Mouse (Mus musculus) liver, embryonic 15.5 days (tissue): ENCODE results near the gene 4632433K11Rik. TPM values are rescaled to one million over a fixed set of nuclear protein-coding genes. Genes with fewer than 3 reads are reported as not detected.

Experiments used
- ATAC-seq: fragments of 200-750 bp; cut with Nextera tagmentation; 2 replicates; pipeline ENCODE4 v1.8.0; 2017; ENCODE audit warnings: moderate number of reproducible peaks, mild to moderate bottlenecking, moderate library complexity; ENCODE audit not compliant: insufficient read depth
- H3K27ac ChIP-seq: fragments of 300-500 bp; sonication (generic); replicated peaks from 2 replicates; pipeline ENCODE4 v1.5.1; 2015; ENCODE audit warnings: mild to moderate bottlenecking, inconsistent platforms
- H3K27me3 ChIP-seq: fragments of 300-500 bp; sonication (generic); 2 replicates; pipeline ENCODE4 v1.6.1; 2015; ENCODE audit warnings: mild to moderate bottlenecking, inconsistent platforms
- H3K36me3 ChIP-seq: fragments of 300-500 bp; sonication (generic); replicated peaks from 2 replicates; pipeline ENCODE4 v1.6.1; 2015; ENCODE audit warnings: moderate library complexity, mild to moderate bottlenecking, inconsistent platforms
- H3K4me1 ChIP-seq: fragments of 300-500 bp; sonication (generic); replicated peaks from 2 replicates; pipeline ENCODE4 v1.6.1; 2015; ENCODE audit warnings: inconsistent platforms
- H3K4me2 ChIP-seq: fragments of 300-500 bp; sonication (generic); 2 replicates; pipeline ENCODE4 v1.6.1; 2015; ENCODE audit warnings: moderate library complexity, mild to moderate bottlenecking, inconsistent platforms
- H3K4me3 ChIP-seq: fragments of 300-500 bp; sonication (generic); replicated peaks from 2 replicates; pipeline ENCODE4 v1.5.1; 2015; ENCODE audit warnings: mild to moderate bottlenecking, inconsistent platforms
- H3K9ac ChIP-seq: fragments of 300-500 bp; sonication (generic); 2 replicates; pipeline ENCODE4 v1.6.1; 2015; ENCODE audit warnings: moderate library complexity, mild to moderate bottlenecking, inconsistent platforms
- H3K9me3 ChIP-seq: fragments of 300-500 bp; sonication (generic); replicated peaks from 2 replicates; pipeline ENCODE4 v1.6.1; 2016; ENCODE audit warnings: inconsistent platforms
- WGBS: fragments of 180-500 bp; shearing (Covaris S2); methylation state at CpG from one replicate; pipeline ENCODE4 v1.1.7; 2015; ENCODE audit warnings: mixed read lengths; ENCODE audit not compliant: insufficient replicate concordance; 5-methylcytosine and 5-hydroxymethylcytosine counted together
- polyA plus RNA-seq: library from polyadenylated mRNA; unstranded; fragments of >200 nt; fragmentation: Nextera tagmentation; extraction: Ambion mirVana; gene quantifications from 2 replicates; pipeline ENCODE4 v1.2.1, GENCODE M21; 2015

The 4632433K11Rik gene
- polyA plus RNA-seq, 1 experiment from 2014 or later: not detected

GRCm38 (mm10) chr7:5021197-5021596, 12.7 kb upstream of the 4632433K11Rik start:
- peaks cover 46% of the 10 kb centered on the region for H3K36me3 ChIP-seq
- peak overlapping the region; percentile 94 for H3K27ac ChIP-seq
- no peak for ATAC-seq
- H3K9ac ChIP-seq: peak overlapping the region; percentile 94
- peak overlapping the region; percentile 81 for H3K4me3 ChIP-seq
- WGBS: 43% methylated on average over 5 of the region's 5 CpGs
- no peaks in the 10 kb centered on the region for H3K27me3 ChIP-seq
- H3K4me2 ChIP-seq: peak overlapping the region; percentile 78
- no peaks in the 10 kb centered on the region for H3K9me3 ChIP-seq
- peaks cover 38% of the 10 kb centered on the region for H3K4me1 ChIP-seq

- peaks cover 79% of the 10 kb centered on the region for H3K36me3 ChIP-seq
- no peaks in the 10 kb centered on the region for H3K4me1 ChIP-seq
- no peak overlapping the region for H3K9ac ChIP-seq
- no peaks in the 10 kb centered on the region for H3K27me3 ChIP-seq
- no peak overlapping the region for H3K4me2 ChIP-seq
- peaks cover 28% of the 10 kb centered on the region for H3K9me3 ChIP-seq
- no peak overlapping the region for H3K27ac ChIP-seq
- 88% methylated on average over 22 of the region's 22 CpGs for WGBS
- H3K4me3 ChIP-seq: no peak overlapping the region
- ATAC-seq: no peak
Observed at GRCm38 (mm10) chr7:5029543-5029942, 4.4 kb upstream of the 4632433K11Rik start.

- H3K4me2 ChIP-seq: no peak overlapping the region
- H3K9me3 ChIP-seq: peaks cover 28% of the 10 kb centered on the region
- no peaks in the 10 kb centered on the region for H3K27me3 ChIP-seq
- no peak for ATAC-seq
- WGBS: 90% methylated on average over 21 of the region's 21 CpGs
- no peak overlapping the region for H3K27ac ChIP-seq
- peaks cover 80% of the 10 kb centered on the region for H3K36me3 ChIP-seq
- H3K4me1 ChIP-seq: no peaks in the 10 kb centered on the region
- no peak overlapping the region for H3K4me3 ChIP-seq
- no peak overlapping the region for H3K9ac ChIP-seq
Observed at GRCm38 (mm10) chr7:5029946-5030345, 4.0 kb upstream of the 4632433K11Rik start.

DNA sequence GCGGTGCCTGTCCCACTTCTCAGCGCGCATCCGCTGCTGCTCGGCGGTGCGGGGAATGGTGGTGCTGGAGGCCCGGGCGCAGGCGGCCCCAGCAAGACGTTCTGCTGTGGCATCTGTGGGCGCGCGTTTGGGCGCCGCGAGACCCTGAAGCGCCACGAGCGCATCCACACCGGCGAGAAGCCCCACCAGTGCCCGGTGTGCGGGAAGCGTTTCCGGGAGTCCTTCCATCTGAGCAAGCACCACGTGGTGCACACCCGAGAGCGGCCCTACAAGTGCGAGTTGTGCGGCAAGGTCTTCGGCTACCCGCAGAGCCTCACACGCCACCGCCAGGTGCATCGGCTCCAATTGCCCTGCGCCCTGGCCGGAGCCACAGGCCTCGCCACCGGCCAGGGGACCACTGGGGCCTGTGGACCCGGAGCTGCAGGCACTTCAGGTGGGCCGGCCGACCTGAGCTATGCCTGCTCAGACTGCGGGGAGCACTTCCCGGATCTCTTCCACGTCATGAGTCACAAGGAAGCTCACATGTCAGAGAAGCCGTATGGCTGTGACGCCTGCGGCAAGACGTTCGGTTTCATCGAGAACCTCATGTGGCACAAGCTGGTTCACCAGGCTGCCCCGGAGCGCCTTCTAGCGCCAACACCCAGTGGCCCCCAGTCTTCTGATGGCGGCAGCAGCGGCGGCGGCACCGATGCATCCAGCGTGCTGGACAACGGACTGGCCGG, 3.2 kb upstream of the 4632433K11Rik start:
- Histone ChIP-seq H3K4me2 (no peak overlapping the region), H3K4me3 (no peak overlapping the region), H3K36me3 (peaks cover 81% of the 10 kb centered on the region), H3K4me1 (no peaks in the 10 kb centered on the region), H3K9ac (no peak overlapping the region), H3K9me3 (peaks cover 28% of the 10 kb centered on the region), H3K27ac (no peak overlapping the region), H3K27me3 (no peaks in the 10 kb centered on the region)
- no peak for ATAC-seq
- WGBS: 90% methylated on average over 63 of the region's 63 CpGs

- ATAC-seq: no peak
- no peaks in the 10 kb centered on the region for H3K27me3 ChIP-seq
- H3K4me3 ChIP-seq: no peak overlapping the region
- no peak overlapping the region for H3K9ac ChIP-seq
- peaks cover 28% of the 10 kb centered on the region for H3K9me3 ChIP-seq
- WGBS: 90% methylated on average over 46 of the region's 46 CpGs
- no peak overlapping the region for H3K4me2 ChIP-seq
- no peaks in the 10 kb centered on the region for H3K4me1 ChIP-seq
- H3K27ac ChIP-seq: no peak overlapping the region
- peaks cover 76% of the 10 kb centered on the region for H3K36me3 ChIP-seq
Observed at GRCm38 (mm10) chr7:5031496-5031895, 2.4 kb upstream of the 4632433K11Rik start.

GRCm38 (mm10) chr7:5035628-5036027, 1.7 kb downstream of the 4632433K11Rik start:
- Histone ChIP-seq H3K9ac (no peak overlapping the region), H3K9me3 (peaks cover 9% of the 10 kb centered on the region), H3K27ac (no peak overlapping the region), H3K36me3 (peaks cover 42% of the 10 kb centered on the region), H3K4me3 (no peak overlapping the region), H3K4me2 (no peak overlapping the region), H3K4me1 (peaks cover 23% of the 10 kb centered on the region), H3K27me3 (no peaks in the 10 kb centered on the region)
- 89% methylated on average over 17 of the region's 17 CpGs for WGBS
- no peak for ATAC-seq

DNA sequence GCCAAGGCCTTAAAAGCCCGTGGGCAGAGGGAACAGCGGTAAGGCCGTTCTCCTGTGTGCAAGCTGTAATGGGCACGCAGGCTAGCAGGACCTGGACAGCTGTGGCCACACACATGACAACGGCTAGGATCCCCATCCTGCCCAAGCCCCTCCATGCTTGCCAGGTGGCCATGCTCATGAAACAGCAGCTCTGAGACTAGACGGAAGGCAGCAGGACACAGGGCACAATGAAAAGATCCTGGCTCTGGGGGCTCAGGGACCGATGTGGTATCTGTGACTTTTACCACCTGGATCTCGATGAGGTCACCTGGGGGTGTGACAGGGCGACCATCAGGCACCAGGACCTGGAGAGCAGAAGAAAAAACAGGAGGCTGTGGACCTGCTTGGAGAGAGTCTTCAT, 2.2 kb downstream of the 4632433K11Rik start:
- no peak overlapping the region for H3K4me2 ChIP-seq
- peaks cover 37% of the 10 kb centered on the region for H3K36me3 ChIP-seq
- 80% methylated on average over 9 of the region's 9 CpGs for WGBS
- H3K4me1 ChIP-seq: peaks cover 23% of the 10 kb centered on the region
- ATAC-seq: no peak
- no peaks in the 10 kb centered on the region for H3K27me3 ChIP-seq
- H3K27ac ChIP-seq: no peak overlapping the region
- peaks cover 4% of the 10 kb centered on the region for H3K9me3 ChIP-seq
- no peak overlapping the region for H3K4me3 ChIP-seq
- H3K9ac ChIP-seq: no peak overlapping the region

GRCm38 (mm10) chr7:5037026-5037425, 3.1 kb downstream of the 4632433K11Rik start:
- no peaks in the 10 kb centered on the region for H3K9me3 ChIP-seq
- no peak overlapping the region for H3K4me2 ChIP-seq

GRCm38 (mm10) chr7:5037467-5037866, 3.5 kb downstream of the 4632433K11Rik start:
- peak overlapping the region; percentile 96 for H3K27ac ChIP-seq
- H3K4me3 ChIP-seq: peak overlapping the region; percentile 91
- WGBS: 71% methylated on average over 8 of the region's 8 CpGs
- H3K27me3 ChIP-seq: no peaks in the 10 kb centered on the region
- H3K4me2 ChIP-seq: peak overlapping the region; percentile 81
- H3K9ac ChIP-seq: peak overlapping the region; percentile 85; the same call in 1 of the 2 replicates
- no peaks in the 10 kb centered on the region for H3K9me3 ChIP-seq
- H3K36me3 ChIP-seq: peaks cover 24% of the 10 kb centered on the region
- no peak for ATAC-seq
- peaks cover 23% of the 10 kb centered on the region for H3K4me1 ChIP-seq

More at GRCm38 (mm10) chr7:5037026-5037425, 3.1 kb downstream of the 4632433K11Rik start:
- Histone ChIP-seq H3K36me3 (peaks cover 28% of the 10 kb centered on the region), H3K4me1 (peaks cover 23% of the 10 kb centered on the region), H3K27me3 (no peaks in the 10 kb centered on the region), H3K9ac (no peak overlapping the region), H3K27ac (no peak overlapping the region), H3K4me3 (no peak overlapping the region)
- no peak for ATAC-seq
- whole genome bisulfite sequencing: 90% methylated on average over 7 of the region's 7 CpGs

- Histone ChIP-seq H3K27ac (peak within 1 kb of the TSS; percentile 96), H3K9me3 (no peaks in the 10 kb centered on the region), H3K27me3 (no peaks in the 10 kb centered on the region), H3K9ac (peak within 1 kb of the TSS; percentile 85), H3K4me2 (peak within 1 kb of the TSS; percentile 81), H3K4me3 (peak within 1 kb of the TSS; percentile 91), H3K36me3 (peaks cover 16% of the 10 kb centered on the region), H3K4me1 (peaks cover 23% of the 10 kb centered on the region)
- ATAC-seq: peak; percentile 98
- under 1% methylated on average over 48 of the region's 48 CpGs for WGBS
Observed at GRCm38 (mm10) chr7:5038109-5038732, 4.3 kb downstream of the 4632433K11Rik start, which contains the start of gene Zfp784. TSS of gene Zfp784 (minus strand) at chr7:5038446.

DNA sequence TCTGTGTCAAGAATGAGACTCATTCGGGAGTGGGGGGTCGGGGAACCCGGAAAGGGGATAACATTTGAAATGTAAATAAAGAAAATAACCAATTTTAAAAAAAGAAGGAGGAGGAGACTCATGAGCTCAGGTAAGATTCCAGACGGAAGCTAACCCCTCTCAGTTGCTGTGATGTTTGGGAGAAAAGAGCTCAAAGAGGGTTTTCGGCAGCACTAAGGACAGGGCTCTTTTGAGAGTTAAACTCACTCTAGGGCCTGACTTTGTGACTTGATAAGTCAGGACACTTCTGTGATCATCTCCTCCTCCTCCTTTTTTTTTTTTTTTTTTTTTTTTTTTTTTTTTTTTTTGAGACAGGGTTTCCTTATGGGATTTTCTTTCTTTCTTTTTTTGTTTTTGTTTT, 5.0 kb downstream of the 4632433K11Rik start:
- WGBS: 21% methylated on average over 5 of the region's 5 CpGs
- peaks cover 9% of the 10 kb centered on the region for H3K36me3 ChIP-seq
- no peaks in the 10 kb centered on the region for H3K27me3 ChIP-seq
- peaks cover 23% of the 10 kb centered on the region for H3K4me1 ChIP-seq
- peak overlapping the region; percentile 96 for H3K27ac ChIP-seq
- peak overlapping the region; percentile 91 for H3K4me3 ChIP-seq
- ATAC-seq: no peak
- H3K4me2 ChIP-seq: peak overlapping the region; percentile 81
- H3K9me3 ChIP-seq: no peaks in the 10 kb centered on the region
- H3K9ac ChIP-seq: peak overlapping the region; percentile 85
